Mouse (Mus musculus) bone marrow, adult 2 months (tissue): Measurements from ENCODE around the gene Hoxc12.

Experiments
- CTCF ChIP-seq: fragments of 200-500 bp; IDR thresholded peaks from 2 replicates; pipeline ENCODE4 v1.5.1; 2011; ENCODE audit warnings: low read length, control low read depth; ENCODE audit not compliant: control insufficient read depth, insufficient read depth
- POLR2A ChIP-seq: fragments of 200-500 bp; IDR thresholded peaks from 2 replicates; pipeline ENCODE4 v1.6.1; 2011; ENCODE audit warnings: low read depth, mild to moderate bottlenecking, control low read depth, low read length, borderline replicate concordance; ENCODE audit not compliant: control insufficient read depth

- no peak for TF ChIP-seq CTCF
- TF ChIP-seq POLR2A = no peak
Observed at GRCm38 (mm10) chr15:102909536-102909935, 27.0 kb upstream of the Hoxc12 start.
